Mouse (Mus musculus): ENCODE data around the gene Rsu1. TPM values are rescaled to one million over a fixed set of nuclear protein-coding genes. Genes with fewer than 3 reads are reported as not detected.

The Rsu1 gene
- total RNA-seq, 1 experiment from 2014 or later, result 137 TPM

DNA sequence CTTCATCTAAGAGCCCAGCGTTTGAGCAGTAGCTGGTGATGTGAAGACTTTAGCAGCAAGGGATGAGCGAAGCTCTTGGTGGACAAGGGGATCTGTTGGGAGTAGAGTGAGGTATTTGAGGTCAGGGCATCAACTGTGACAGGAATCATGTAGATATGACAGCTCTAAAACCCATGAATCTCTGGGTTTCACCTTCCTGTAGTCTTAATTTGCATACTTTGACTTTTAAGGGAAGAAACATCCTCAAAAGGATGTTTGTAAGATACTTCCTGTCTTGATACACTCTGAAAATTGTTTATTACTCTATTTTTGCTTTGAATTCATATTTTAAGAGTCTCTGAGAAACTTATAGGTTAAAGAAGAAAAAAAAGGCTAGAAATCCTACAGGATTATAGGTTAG, 183.4 kb downstream of the Rsu1 start:
- ATAC-seq (replicated peaks; ENCODE audit: low read depth, poor library complexity, severe bottlenecking), result no peak

GRCm38 (mm10) chr2:13084223-13084622, 187.0 kb downstream of the Rsu1 start:
- no peak for ATAC-seq (replicated peaks; ENCODE audit: low read depth, poor library complexity, severe bottlenecking)

- ATAC-seq (replicated peaks; ENCODE audit: low read depth, poor library complexity, severe bottlenecking), result no peak
Measured at GRCm38 (mm10) chr2:13080476-13080875, 190.7 kb downstream of the Rsu1 start.

GRCm38 (mm10) chr2:13072243-13072642, 199.0 kb downstream of the Rsu1 start:
- ATAC-seq (replicated peaks; ENCODE audit: low read depth, poor library complexity, severe bottlenecking), result 0 out of 2 replicates have a peak, but pooled peaks have one; percentile 25

- ATAC-seq (replicated peaks; ENCODE audit: low read depth, poor library complexity, severe bottlenecking), result no peak
Measured at GRCm38 (mm10) chr2:13060426-13061170, 210.6 kb downstream of the Rsu1 start.

DNA sequence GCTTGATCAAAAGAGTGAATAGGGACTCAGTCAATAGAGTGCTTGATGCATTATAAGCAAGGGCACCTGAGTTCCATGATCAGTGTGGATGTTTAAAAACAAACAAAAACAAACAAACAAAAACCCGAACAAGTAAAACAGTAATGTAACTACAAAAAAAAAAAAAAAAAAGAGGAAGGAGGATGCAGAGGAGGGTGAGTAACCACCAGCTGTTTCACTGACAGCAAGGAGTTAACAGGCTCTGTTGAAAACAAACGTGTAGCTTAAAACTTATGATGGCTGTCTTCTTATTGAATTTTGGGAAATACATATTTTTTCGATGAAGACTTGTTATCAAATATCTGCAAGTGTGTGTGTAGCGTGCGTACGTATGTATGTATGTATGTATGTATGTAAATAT, 222.6 kb downstream of the Rsu1 start:
- no peak for ATAC-seq (replicated peaks; ENCODE audit: low read depth, poor library complexity, severe bottlenecking)

DNA sequence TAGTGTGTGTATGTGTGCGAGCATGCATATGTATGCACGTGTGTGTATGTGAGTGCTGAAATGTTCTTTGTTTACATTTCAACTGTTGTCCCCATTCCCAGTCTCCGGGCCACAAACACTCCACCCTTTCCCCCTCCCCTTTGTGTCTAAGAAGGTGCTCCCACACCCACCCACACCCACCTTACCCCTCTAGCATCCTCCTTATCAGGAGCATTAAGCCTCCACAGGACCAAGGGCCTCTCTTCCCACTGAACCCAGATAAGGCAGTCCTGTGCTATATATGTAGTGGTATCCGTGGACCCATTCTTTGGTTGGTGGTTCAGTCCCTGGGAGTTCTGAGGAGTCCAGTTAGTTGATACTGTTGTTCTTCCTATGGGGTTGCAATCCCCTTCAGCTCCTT, 226.7 kb downstream of the Rsu1 start:
- no peak for ATAC-seq (replicated peaks; ENCODE audit: low read depth, poor library complexity, severe bottlenecking)

DNA sequence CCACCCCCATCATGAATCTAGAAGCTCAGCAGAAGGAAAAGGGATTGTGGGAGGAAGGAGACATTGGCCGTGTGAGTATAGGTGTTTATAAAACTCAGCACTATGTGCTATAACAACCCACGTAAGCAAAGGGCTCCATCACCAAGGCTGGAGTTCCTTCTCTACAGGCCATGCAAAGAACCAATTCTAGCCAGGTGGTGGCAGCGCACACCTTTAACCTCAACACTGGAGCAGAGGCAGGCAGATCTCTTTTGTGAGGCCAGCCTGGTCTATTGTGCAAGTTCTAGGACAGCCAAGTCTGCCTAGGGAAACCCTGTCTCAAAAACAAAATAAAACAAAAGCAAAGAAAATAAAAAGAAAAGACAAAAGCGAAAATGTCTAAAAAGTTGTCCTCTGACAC, 231.4 kb downstream of the Rsu1 start:
- ATAC-seq (replicated peaks; ENCODE audit: low read depth, poor library complexity, severe bottlenecking), result no peak

- ATAC-seq (replicated peaks; ENCODE audit: low read depth, poor library complexity, severe bottlenecking), result no peak
Measured at GRCm38 (mm10) chr2:13038772-13039171, 232.4 kb downstream of the Rsu1 start.

Other genes starting within 250 kb of the Rsu1 start
- 0.09 TPM in 1 of 2 replicates, not detected in the other for gene Cubn, start 220.4 kb upstream of the Rsu1 start, total RNA-seq (2017)

Measured in common myeloid progenitor, adult 5-6 weeks (primary cell).